Mouse (Mus musculus): ENCODE measurements around the gene 1700019D03Rik. TPM values are rescaled to one million over a fixed set of nuclear protein-coding genes. Genes with fewer than 3 reads are reported as not detected.

The 1700019D03Rik gene
- total and polyA plus RNA-seq, 3 experiments = not detected

DNA sequence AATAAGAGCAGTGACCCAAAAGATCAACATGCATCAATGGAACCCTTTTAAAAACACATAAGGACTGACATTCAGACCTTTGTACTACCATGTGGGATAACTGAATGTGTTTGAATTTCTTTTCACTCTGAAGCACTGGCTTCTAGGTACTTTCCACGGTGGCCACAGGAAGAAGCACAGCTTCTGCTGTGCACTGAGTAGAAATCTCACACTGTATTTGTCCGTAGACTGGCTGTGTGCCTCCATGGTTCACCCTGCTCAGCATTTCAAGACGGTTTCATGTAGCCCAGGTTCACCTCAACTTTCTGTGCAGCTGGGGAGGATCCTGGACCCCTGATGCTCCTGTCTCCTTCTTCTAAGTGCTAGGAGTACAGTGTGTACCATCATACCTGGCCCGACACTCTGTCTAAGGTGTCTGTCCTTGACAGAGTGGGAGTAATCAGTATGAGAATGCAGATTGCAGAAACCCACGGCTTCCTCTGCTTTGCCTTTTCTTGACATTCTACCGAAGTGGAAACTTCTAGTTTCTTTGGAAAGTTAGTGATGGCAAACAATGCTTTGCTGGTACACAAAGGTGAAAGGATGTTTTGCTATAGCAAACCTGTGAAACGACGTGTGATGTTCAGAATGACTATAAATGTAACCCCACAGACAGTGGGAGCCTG lies 29.9 kb upstream of the 1700019D03Rik start:
- Histone ChIP-seq H3K36me3 (ENCODE audit: control insufficient read depth in 1 of 2, insufficient read depth in 2 of 2, low read length in 2 of 2) (no peaks in the 10 kb centered on the region), H3K27me3 (ENCODE audit: control insufficient read depth in 1 of 2, insufficient read depth in 2 of 2, low read length in 2 of 2) (peaks cover 0 to 4% of the 10 kb centered on the region in 2 experiments; a peak in 2 of 4 replicates), H3K9ac (ENCODE audit: control insufficient read depth, low read depth, low read length, poor library complexity, severe bottlenecking) (no peak overlapping the region), H3K4me1 (ENCODE audit: control insufficient read depth in 1 of 2, insufficient read depth in 2 of 2, low read length in 2 of 2) (no peaks in the 10 kb centered on the region), H3K79me2 (ENCODE audit: control insufficient read depth, insufficient read depth, low read length, poor library complexity) (no peaks in the 10 kb centered on the region), H3K4me3 (ENCODE audit: control insufficient read depth in 1 of 2, insufficient read depth in 1 of 2, low read depth in 2 of 2, low read length in 2 of 2) (no peak overlapping the region), H3K9me3 (replicated peaks; ENCODE audit: insufficient read depth, low read length) (no peaks in the 10 kb centered on the region), H3K27ac (ENCODE audit: control insufficient read depth, low read depth, low read length) (no peak overlapping the region)
- TF ChIP-seq USF1 (IDR thresholded peaks at IDR 0.05; ENCODE audit: low read depth, low read length) (no peak), POLR2AphosphoS5 (IDR thresholded peaks at IDR 0.05; ENCODE audit: borderline replicate concordance, low read depth, low read length) (no peak), GATA1 (IDR thresholded peaks at IDR 0.05; ENCODE audit: low read depth, low read length) (no peak), MAX (IDR thresholded peaks at IDR 0.05; ENCODE audit: low read length) (no peak), KAT2A (conservative IDR thresholded peaks at IDR 0.05; ENCODE audit: low read depth, low read length) (no peak), MXI1 (IDR thresholded peaks at IDR 0.05; ENCODE audit: low read depth, low read length) (no peak), MAZ (IDR thresholded peaks at IDR 0.05; ENCODE audit: low read depth, low read length) (no peak)
- DNase-seq (ENCODE audit: low read depth, low spot score) = no peak

DNA sequence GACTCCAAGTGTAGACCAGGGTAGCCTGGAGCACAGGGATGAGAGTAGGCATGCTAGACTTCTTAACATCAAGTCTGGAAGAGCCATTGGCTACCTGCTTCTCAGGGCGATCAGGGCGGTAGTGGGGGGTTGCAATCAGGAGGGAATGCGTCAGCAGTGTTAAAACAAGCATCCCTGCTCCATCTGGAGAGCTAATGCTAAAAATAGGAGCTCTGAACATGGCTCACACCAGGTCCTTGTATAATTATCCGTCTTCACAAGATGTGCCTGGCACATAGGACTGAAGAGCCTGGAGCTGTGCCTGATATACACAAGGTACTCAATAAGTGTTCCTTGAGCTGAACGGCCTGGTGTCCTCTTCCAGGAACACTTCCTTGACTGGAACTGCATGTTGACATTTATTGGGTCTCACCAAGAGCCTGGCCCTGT lies 17.5 kb upstream of the 1700019D03Rik start:
- Histone ChIP-seq H3K27me3 (ENCODE audit: control insufficient read depth in 1 of 2, insufficient read depth in 2 of 2, low read length in 2 of 2) (peaks cover 5% of the 10 kb centered on the region in 2 experiments; a peak in 3 of 4 replicates), H3K27ac (ENCODE audit: control insufficient read depth, low read depth, low read length) (no peak overlapping the region), H3K9me3 (replicated peaks; ENCODE audit: insufficient read depth, low read length) (no peaks in the 10 kb centered on the region), H3K4me1 (ENCODE audit: control insufficient read depth in 1 of 2, insufficient read depth in 2 of 2, low read length in 2 of 2) (no peaks in the 10 kb centered on the region), H3K79me2 (ENCODE audit: control insufficient read depth, insufficient read depth, low read length, poor library complexity) (no peaks in the 10 kb centered on the region), H3K9ac (ENCODE audit: control insufficient read depth, low read depth, low read length, poor library complexity, severe bottlenecking) (no peak overlapping the region), H3K36me3 (ENCODE audit: control insufficient read depth in 1 of 2, insufficient read depth in 2 of 2, low read length in 2 of 2) (no peaks in the 10 kb centered on the region), H3K4me3 (ENCODE audit: control insufficient read depth in 1 of 2, insufficient read depth in 1 of 2, low read depth in 2 of 2, low read length in 2 of 2) (no peak overlapping the region)
- no peak for DNase-seq (ENCODE audit: low read depth, low spot score)
- TF ChIP-seq MYB (IDR thresholded peaks at IDR 0.05; ENCODE audit: low read depth, low read length) (no peak), CTCF (IDR thresholded peaks at IDR 0.05 in 2 of 3, conservative IDR thresholded peaks at IDR 0.05 in 1 of 3; ENCODE audit: control insufficient read depth in 1 of 3, insufficient read depth in 1 of 3, low read depth in 2 of 3, low read length in 3 of 3, poor library complexity in 1 of 3, severe bottlenecking in 1 of 3) (no peak), HCFC1 (IDR thresholded peaks at IDR 0.05; ENCODE audit: low read depth, low read length) (no peak), UBTF (IDR thresholded peaks at IDR 0.05; ENCODE audit: borderline replicate concordance, insufficient read depth, low read depth, low read length) (no peak), NELFE (IDR thresholded peaks at IDR 0.05; ENCODE audit: low read depth, low read length) (no peak), GABPA (IDR thresholded peaks at IDR 0.05; ENCODE audit: low read depth, low read length) (no peak), ELF1 (IDR thresholded peaks at IDR 0.05; ENCODE audit: low read depth, low read length) (no peak), GATA1 (IDR thresholded peaks at IDR 0.05; ENCODE audit: low read depth, low read length) (no peak), ZMIZ1 (IDR thresholded peaks at IDR 0.05; ENCODE audit: low read depth, low read length) (no peak), MXI1 (IDR thresholded peaks at IDR 0.05; ENCODE audit: low read depth, low read length) (no peak), EP300 (IDR thresholded peaks at IDR 0.05; ENCODE audit: low read depth in 1 of 2, low read length in 2 of 2) (no peak)
